Mouse (Mus musculus) frontal cortex, postnatal 36 days (tissue): ENCODE measurements around the gene Sgsm1.

Source experiments
- DNase-seq, 2 experiments: peaks; one replicate each; pipeline ENCODE4 v3.0.0; 2022; ENCODE audit warnings: low spot score in 2 of 2

The Sgsm1 gene

GRCm38 (mm10) chr5:113283726-113284125 lies 26.9 kb downstream of the Sgsm1 start:
- no peak for DNase-seq

- DNase-seq = no peak
Measured at GRCm38 (mm10) chr5:113281557-113281956, 29.0 kb downstream of the Sgsm1 start.

GRCm38 (mm10) chr5:113280138-113280856 lies 30.3 kb downstream of the Sgsm1 start:
- DNase-seq = no peak

GRCm38 (mm10) chr5:113275839-113276238 lies 34.7 kb downstream of the Sgsm1 start:
- DNase-seq = no peak

- DNase-seq = peak; percentile 70 to 83
Measured at GRCm38 (mm10) chr5:113271207-113271811, 39.3 kb downstream of the Sgsm1 start.

DNA sequence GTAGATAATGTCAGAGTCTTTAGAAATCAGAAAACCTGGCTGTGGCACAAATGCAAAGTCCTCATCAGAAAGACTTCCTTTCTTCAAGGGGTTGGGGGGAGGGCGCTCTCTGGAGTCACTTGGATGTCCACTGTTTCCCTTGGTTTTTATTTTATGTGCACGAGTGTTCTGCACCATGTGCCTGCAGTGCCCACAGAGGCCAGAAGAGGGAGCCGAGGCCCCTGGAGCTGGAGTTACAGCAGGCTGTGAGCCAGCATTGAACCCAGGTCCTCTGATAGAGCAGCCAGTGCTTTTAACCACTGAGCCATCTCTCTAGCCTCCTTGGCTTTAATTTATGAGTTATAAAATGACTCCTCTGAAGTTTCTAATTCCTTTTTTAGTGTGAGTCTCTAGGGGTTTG lies 40.5 kb downstream of the Sgsm1 start:
- no peak for DNase-seq

- no peak for DNase-seq
Measured at GRCm38 (mm10) chr5:113268246-113268645, 42.3 kb downstream of the Sgsm1 start.

DNA sequence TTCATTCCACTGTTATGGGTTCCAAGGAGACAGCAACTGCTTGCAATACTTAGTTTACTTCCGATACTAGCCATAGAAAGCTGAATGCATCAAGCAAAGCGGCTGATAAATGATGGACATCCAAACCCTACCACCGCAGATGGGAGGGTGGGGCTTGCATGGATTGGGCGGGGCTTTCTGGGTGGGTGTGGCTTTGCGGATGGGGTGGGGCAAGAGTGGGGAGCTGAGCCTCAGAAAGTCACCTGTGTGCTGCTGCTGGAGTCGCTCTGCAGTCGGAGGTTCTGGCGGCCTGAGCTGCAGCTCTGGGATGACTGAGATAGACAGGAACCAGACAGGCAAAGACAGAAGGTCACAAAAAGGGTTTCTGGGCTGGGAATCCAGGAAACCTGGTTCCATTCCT lies 44.9 kb downstream of the Sgsm1 start:
- no peak for DNase-seq

DNA sequence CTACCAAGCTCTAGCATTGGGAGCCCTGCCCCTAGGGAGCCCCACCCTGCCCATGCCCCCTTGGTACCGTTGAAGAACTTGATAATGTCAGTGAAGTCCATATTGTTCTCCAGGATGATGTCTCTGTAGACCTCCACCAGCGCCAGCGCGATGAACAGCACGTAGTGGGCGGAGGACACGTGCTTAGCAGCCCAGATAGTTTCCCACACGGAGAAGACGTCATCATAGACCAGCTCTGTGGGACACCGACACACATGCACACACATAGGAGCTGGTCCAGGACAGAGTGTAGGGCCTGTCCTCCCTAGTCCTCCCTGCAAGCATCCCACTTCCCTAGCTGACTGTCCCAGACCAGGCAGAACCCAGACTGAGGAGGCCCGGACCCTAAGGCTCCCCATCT lies 59.8 kb downstream of the Sgsm1 start:
- peak; percentile 13 to 14 for DNase-seq

DNA sequence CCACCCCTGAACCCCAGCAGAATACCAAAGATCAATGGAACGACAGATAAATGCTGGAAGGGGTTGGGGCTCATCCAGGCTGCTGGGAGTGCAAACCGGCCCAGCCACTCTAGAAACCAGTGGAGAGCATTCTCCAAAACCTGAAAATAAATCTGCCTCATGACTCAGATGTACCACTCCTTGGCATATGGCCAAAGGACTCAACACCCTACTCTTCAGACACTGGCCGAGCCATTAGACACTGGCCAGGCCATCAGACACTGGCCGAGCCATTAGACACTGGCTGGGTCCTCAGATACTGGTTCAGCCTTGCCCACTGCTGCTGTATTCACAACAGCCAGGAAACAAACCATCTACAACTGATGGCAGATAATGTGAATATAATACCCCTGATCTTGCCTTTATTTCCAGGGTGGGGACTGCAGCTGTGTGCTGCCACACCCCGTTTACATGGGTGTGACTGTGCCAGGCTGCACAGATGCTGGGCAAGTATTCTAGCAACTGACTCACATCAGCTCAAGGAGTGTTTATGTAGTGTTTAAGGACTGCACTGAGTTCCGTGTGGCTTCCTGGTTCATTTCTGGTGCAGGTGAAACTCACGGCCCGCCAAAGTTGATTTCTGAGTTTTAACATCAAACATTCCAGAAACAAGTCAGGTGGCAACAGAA lies 61.2 kb downstream of the Sgsm1 start:
- no peak for DNase-seq

DNA sequence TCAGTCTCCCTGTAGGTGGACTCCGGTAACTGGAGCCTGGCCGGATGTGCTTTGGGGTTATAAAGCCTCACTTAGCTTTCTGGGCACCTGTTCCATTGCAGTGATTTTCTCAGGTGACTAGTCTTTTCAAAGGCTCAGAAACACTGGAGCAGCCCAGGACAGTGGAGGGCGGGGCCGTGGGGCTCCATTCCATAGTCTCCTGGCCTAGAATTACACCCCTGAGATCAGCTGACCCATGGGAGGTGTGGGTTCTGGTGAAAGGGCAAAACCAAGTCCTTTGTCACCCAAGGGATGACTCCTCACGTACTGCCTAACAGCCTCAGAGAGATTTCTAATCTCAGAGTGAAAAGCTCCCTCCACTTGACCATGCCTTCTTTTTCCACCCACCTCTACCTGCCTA lies 80.4 kb downstream of the Sgsm1 start:
- DNase-seq = no peak

DNA sequence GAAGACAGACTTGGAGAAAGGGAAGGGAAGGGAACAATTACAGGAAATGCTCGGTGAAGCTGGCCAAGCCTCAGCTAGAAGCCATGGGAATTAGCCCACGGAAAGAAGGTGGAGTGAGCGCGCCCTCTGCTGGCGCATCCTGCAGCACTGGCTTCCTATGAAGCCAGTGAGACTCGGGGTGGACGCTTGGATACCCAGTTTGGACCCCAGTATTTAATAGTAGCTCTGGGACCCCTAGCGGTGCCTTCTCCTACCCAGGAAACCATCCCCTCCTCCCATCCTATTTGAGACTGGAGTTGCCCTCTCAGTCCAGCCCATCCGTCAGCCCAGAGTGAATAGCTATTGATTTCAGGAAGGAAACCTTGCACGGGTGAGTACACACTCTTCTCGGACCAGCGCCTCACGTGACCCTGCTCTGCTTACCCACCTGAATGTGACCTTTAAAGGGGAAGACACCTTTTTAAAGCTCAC lies 83.9 kb downstream of the Sgsm1 start, which contains the start of gene Tmem211:
Tmem211 (plus strand) TSS at position 278 of the 471 bp plus-strand sequence.
- peak; percentile 84 to 88 for DNase-seq

GRCm38 (mm10) chr5:113225686-113226435 lies 84.7 kb downstream of the Sgsm1 start:
- no peak for DNase-seq

- DNase-seq = no peak
Measured at GRCm38 (mm10) chr5:113225271-113225670, 85.3 kb downstream of the Sgsm1 start.

- peak in 1 of 2 experiments; percentile 14 for DNase-seq
Measured at GRCm38 (mm10) chr5:113223888-113224287, 86.7 kb downstream of the Sgsm1 start.

- DNase-seq = peak; percentile 67 to 70
Measured at GRCm38 (mm10) chr5:113221147-113221865, 89.3 kb downstream of the Sgsm1 start, which contains the start of gene 2900026A02Rik. Gene 2900026A02Rik (minus strand): TSS chr5:113221236.

- no peak for DNase-seq
Measured at GRCm38 (mm10) chr5:113220383-113221146, 90.0 kb downstream of the Sgsm1 start.

DNA sequence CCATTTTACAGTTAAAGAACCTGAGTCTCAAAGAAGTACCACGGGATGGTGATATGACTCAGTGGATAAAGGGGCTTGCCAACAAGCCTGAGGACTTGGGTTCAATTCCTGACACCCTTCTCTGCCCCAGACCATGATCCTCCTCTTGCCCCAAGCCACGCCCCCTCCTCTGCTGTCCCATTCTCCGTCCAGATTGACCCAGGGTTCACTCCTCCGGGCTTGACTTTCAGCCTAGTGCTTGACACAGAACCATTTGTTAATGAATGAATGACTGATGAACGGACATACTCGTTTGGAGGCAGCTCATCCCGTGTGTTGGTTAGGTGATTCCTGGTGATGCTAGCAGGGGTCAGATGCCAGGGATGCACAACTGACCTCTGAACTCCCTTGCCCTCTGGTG lies 90.7 kb downstream of the Sgsm1 start:
- DNase-seq = no peak

DNA sequence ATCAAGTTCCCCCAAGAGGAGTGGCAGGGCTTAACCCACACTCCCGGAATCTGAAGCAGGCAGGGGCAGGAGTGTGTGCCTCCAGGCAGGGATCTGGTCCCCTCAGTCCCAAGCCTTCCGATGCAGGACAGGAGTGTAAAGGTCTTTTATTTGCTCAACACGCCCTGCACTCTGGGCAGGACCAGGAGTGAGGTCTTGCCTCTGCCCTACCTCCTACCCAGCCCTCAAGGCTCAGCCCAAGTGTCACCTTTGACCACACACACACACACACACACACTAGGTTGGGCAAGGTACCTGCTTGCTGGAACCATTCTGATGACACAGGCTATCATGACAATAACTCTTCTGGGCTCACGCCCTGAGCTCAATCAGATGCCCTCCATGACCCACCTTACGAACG lies 91.1 kb downstream of the Sgsm1 start:
- DNase-seq = no peak

DNA sequence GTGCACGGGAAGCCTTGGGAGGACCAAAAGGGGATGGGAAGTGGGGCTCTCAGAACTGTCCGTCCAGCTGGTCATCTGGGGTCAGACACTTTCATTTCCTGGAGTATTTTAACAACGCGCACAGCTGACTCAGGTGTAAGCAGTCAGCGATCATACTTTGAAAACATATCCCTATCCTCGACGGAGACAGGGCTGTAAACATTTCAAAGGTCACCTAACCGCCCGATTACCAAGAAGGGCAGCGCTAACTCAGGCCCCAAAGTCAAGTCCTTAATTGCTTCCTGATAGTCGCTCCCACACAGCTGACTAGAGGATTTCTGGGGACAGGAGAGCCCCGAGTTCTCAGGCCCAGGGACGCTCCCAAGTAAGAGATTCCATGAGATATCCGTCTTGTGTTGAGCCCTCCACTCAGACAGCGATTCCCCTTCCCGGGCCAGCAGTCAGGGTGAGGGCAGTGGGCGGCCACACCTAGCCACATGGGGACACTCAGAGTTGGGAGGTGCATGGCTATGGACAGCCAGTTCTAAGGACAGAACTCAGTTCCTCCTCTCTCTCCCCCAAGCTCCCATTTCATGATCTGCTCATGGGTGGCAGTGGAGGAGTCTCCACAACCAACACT lies 91.9 kb downstream of the Sgsm1 start:
- DNase-seq = no peak
